Mouse (Mus musculus) spleen, adult 2 months (tissue): Measurements from ENCODE around the gene Olfr959. TPM values are rescaled to one million over a fixed set of nuclear protein-coding genes. Genes with fewer than 3 reads are reported as not detected.

Experiments
- DNase-seq, 2 experiments: peaks; one replicate each; pipeline versions ENCODE4 v3.0.0 to v3.0.0-alpha.2; 2012 to 2021; ENCODE audit warnings: low spot score in 2 of 2, low read depth in 1 of 2
- H3K27ac ChIP-seq: fragments of 200-500 bp; 2 replicates; pipeline ENCODE4 v1.5.1; 2012; ENCODE audit warnings: low read length, inconsistent platforms; ENCODE audit not compliant: insufficient read depth
- H3K27me3 ChIP-seq: fragments of 200-500 bp; 2 replicates; pipeline ENCODE4 v1.6.1; 2012; ENCODE audit warnings: mild to moderate bottlenecking, moderate library complexity, low read length, inconsistent platforms; ENCODE audit not compliant: control insufficient read depth, insufficient read depth
- H3K36me3 ChIP-seq: fragments of 200-500 bp; 2 replicates; pipeline ENCODE4 v1.6.1; 2012; ENCODE audit warnings: mild to moderate bottlenecking, low read length, inconsistent platforms; ENCODE audit not compliant: control insufficient read depth, insufficient read depth
- H3K4me1 ChIP-seq: fragments of 200-500 bp; 2 replicates; pipeline ENCODE4 v1.6.1; 2011; ENCODE audit warnings: inconsistent platforms; ENCODE audit not compliant: control insufficient read depth, insufficient read depth, insufficient read length
- H3K4me3 ChIP-seq: fragments of 200-500 bp; 2 replicates; pipeline ENCODE4 v1.5.1; 2011; ENCODE audit warnings: mild to moderate bottlenecking, inconsistent platforms; ENCODE audit not compliant: insufficient read depth, insufficient read length; ENCODE audit errors: extremely low read depth
- CTCF ChIP-seq: fragments of 200-500 bp; IDR thresholded peaks from 2 replicates; pipeline ENCODE4 v1.5.1; 2011; ENCODE audit warnings: mild to moderate bottlenecking, inconsistent platforms; ENCODE audit not compliant: insufficient read depth, insufficient read length, insufficient replicate concordance; ENCODE audit errors: extremely low read depth
- POLR2A ChIP-seq: fragments of 200-500 bp; IDR thresholded peaks from 2 replicates; pipeline ENCODE4 v1.6.1; 2011; ENCODE audit warnings: low read depth, low read length, inconsistent platforms
- WGBS: fragments of 180-500 bp; shearing (Covaris S2); methylation state at CpG from one replicate; pipeline ENCODE4 v1.1.7; 2018; 5-methylcytosine and 5-hydroxymethylcytosine counted together
- polyA plus RNA-seq: library from polyadenylated mRNA; depleted of rRNA; stranded (reverse); fragments of >200 nt; gene quantifications from 2 replicates; pipeline ENCODE4 v1.2.3, GENCODE M21; 2012; rRNA removed

Olfr959 gene
- not detected in 2 replicates for polyA plus RNA-seq

DNA sequence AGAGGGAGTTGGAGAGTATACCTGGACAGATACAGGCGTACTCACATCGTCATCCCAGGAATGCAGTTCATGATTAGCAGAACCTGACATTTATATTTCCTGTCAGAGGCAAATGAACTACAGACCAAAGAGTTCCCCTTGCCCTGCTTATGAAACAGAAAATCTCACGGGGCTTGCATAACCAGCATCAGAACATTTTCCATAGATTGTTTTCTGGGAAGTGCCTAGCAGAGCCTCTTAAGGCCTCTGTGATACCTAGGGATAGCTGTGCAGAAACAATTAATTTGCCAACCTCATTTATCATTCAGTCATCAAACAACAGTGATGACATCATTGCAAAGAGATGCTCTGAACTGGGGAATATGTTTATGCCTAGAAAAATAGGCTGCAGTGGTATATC lies at the start of gene Olfr959:
Gene Olfr959, minus strand, starts transcription at position 101 of the 400 bp plus-strand sequence.
- Histone ChIP-seq H3K4me1 (no peaks in the 10 kb centered on the region), H3K27ac (no peak within 1 kb of the TSS), H3K36me3 (no peaks in the 10 kb centered on the region), H3K4me3 (no peak within 1 kb of the TSS), H3K27me3 (no peaks in the 10 kb centered on the region)
- WGBS, result 78% methylated on average over 3 of the region's 3 CpGs
- TF ChIP-seq POLR2A (no peak), CTCF (no peak)
- no peak for DNase-seq

DNA sequence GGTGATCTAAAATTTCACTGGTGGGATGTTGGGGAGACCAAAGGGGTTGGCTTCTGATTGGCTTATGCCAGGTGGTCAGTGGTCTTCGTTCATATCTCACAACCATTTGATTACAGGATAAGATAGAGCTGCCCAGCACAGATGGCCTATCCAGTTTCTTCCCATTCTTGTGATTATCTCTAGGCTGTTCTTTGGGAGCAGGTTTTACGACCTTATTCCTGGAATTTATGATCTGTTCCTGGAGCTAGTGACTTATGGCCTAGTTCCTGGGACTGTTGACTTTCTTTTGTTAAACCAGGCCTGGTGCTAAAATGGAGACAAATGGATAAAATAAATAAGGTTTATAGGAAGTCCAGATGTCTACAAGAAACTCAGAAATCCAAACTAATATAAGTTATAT lies 49.3 kb upstream of the Olfr959 start:
- H3K36me3 ChIP-seq, result no peaks in the 10 kb centered on the region
- H3K27me3 ChIP-seq, result no peaks in the 10 kb centered on the region
- TF ChIP-seq CTCF, result no peak
- no peak overlapping the region for H3K4me3 ChIP-seq
- H3K27ac ChIP-seq, result no peak overlapping the region
- 50% methylated on average over 2 of the region's 2 CpGs for WGBS
- no peaks in the 10 kb centered on the region for H3K4me1 ChIP-seq
- no peak for DNase-seq

DNA sequence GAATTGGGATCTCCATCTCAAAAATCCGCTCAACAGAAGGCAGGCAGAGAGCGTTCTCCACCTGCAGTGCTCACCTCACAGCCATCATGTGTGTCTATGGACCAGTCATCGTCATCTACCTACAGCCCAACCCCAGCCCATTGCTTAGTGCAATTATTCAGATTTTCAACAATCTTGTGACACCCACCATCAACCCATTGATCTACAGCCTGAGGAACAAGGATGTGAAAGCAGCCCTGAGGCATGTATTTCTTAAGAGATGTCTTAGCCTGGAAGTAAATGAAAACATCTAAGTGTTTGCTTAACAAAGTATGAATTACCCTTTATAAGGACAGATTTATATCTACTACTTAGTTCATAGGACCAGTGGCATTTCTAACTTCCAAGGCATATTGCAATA lies 48.4 kb upstream of the Olfr959 start:
- WGBS, result 93% methylated on average over 3 of the region's 3 CpGs
- DNase-seq, result no peak
- H3K4me1 ChIP-seq, result no peaks in the 10 kb centered on the region
- no peak overlapping the region for H3K27ac ChIP-seq
- TF ChIP-seq CTCF, result no peak
- TF ChIP-seq POLR2A, result no peak
- H3K4me3 ChIP-seq, result no peak overlapping the region
- H3K27me3 ChIP-seq, result no peaks in the 10 kb centered on the region
- H3K36me3 ChIP-seq, result no peaks in the 10 kb centered on the region

DNA sequence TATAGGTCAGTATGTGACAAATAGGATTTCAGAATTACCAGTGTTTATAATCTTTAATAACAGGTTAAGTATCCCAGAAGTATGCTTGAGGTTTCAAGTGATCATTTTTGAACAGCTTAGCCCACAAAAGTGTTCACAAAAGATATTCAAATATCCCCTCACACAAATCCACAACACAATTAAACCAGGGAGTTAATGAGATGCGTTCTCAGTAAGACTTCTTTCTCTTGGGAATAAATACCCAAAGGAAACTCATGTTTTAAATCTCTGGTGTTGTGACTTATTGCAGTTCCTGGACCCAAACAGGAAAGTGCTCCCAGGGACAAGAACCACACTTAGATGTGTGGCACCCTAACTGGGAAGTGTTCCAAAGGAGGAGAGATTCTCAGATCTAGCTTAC lies 45.7 kb upstream of the Olfr959 start, which contains the start of gene Olfr960:
Gene Olfr960, plus strand, starts transcription at position 301 of the 400 bp plus-strand sequence.
- Histone ChIP-seq H3K27ac (no peak within 1 kb of the TSS), H3K4me3 (no peak within 1 kb of the TSS), H3K27me3 (no peaks in the 10 kb centered on the region), H3K4me1 (no peaks in the 10 kb centered on the region), H3K36me3 (no peaks in the 10 kb centered on the region)
- TF ChIP-seq POLR2A, result no peak
- no peak for TF ChIP-seq CTCF
- DNase-seq, result no peak
- 82% methylated on average over 1 of the region's 1 CpGs for WGBS

DNA sequence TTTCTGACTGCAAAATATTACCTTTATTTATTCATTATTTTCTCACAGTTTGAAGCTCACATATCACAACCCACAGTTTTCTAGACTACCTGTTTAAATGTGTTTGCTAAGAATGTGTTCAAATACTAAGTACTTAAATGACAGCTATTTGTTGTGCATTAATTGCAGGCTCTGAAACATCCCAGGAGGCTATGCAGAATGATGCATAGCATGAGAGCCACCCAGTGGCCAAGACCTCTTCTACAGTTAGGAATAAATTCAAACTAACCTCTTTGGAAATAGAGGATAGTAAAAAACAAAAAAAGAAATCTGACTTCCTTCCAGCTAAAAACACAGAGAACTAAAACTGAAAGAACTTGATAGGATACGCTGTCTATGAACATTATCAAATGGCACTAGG lies 36.6 kb upstream of the Olfr959 start:
- Histone ChIP-seq H3K4me1 (no peaks in the 10 kb centered on the region), H3K36me3 (no peaks in the 10 kb centered on the region), H3K27ac (no peak overlapping the region), H3K27me3 (no peaks in the 10 kb centered on the region), H3K4me3 (no peak overlapping the region)
- 75% methylated on average over 1 of the region's 1 CpGs for WGBS
- no peak for TF ChIP-seq POLR2A
- TF ChIP-seq CTCF, result no peak
- no peak for DNase-seq

DNA sequence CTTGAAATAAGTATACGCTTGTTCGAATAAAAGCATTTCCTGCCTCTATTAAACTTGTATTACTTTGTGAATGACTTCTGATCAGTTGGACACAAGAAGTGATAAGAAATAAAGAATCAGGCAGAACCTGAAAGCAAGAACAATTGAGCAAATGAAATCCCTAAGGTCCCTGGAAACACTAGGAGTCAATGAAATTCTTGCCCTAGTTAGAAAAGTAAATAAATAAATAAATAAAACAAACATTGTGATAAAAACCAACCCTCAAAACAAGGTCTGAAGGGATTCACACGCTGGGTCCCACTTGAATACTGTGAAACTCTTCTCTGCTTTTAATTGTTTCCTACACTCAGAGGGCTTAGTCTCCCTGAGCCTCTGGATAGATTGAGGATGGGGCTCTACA lies 35.0 kb upstream of the Olfr959 start, which contains the start of gene Olfr148:
Gene Olfr148, plus strand, starts transcription at position 301 of the 400 bp plus-strand sequence.
- no peaks in the 10 kb centered on the region for H3K4me1 ChIP-seq
- TF ChIP-seq POLR2A, result no peak
- TF ChIP-seq CTCF, result no peak
- WGBS, result 79% methylated on average over 3 of the region's 3 CpGs
- no peak within 1 kb of the TSS for H3K4me3 ChIP-seq
- no peaks in the 10 kb centered on the region for H3K27me3 ChIP-seq
- no peaks in the 10 kb centered on the region for H3K36me3 ChIP-seq
- H3K27ac ChIP-seq, result no peak within 1 kb of the TSS
- DNase-seq, result no peak

DNA sequence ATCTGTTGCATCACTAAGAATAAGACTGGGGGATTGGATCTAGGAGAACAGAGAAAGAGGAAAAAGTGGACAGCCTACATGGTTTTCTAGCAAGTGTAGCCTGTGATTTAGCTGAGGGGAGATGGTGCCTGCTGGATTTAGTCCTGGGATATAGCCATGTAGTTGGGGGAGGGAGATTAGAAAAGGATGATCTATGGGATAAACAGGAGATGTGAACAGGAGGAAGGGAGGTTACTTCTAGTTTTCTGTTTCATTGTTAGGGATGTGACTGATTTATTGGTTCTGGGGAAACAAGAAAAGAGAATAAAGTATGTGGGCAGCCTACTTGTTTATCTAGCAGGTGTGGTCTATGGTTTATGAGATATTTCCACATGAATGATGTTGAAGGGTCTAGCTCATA lies 33.1 kb upstream of the Olfr959 start:
- H3K4me3 ChIP-seq, result no peak overlapping the region
- no peaks in the 10 kb centered on the region for H3K4me1 ChIP-seq
- no peaks in the 10 kb centered on the region for H3K27me3 ChIP-seq
- no peak overlapping the region for H3K27ac ChIP-seq
- DNase-seq, result no peak
- no peaks in the 10 kb centered on the region for H3K36me3 ChIP-seq
- TF ChIP-seq CTCF, result no peak
- TF ChIP-seq POLR2A, result no peak
